Mouse (Mus musculus): Measurements from ENCODE around the gene Parva.

DNA sequence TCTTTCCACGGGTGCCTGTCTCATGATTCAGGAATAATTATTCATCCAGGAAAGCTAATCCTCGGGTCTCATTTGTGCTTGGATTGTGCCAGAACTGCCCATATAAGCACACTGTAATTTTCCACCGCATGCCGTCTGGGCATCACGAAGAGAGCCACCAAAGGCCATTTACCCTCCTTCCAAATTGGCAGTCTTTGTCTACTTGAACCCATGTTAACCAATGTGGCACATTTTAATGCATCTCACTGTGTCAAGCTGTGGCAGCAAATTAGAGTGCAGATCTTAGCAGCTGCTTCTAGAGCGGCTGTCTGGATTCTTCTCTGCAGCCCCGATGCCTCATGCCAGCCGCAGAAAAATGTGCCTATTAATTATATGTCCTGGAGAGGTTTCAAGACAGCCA is 176.9 kb downstream of the Parva start:
- TF ChIP-seq CTCF (IDR thresholded peaks at IDR 0.05; ENCODE audit: insufficient read depth, low read depth, low read length), result no peak
- TF ChIP-seq POLR2A (IDR thresholded peaks at IDR 0.05; ENCODE audit: insufficient read depth, low read depth, low read length), result no peak
